Mouse (Mus musculus) liver, embryonic 15.5 days (tissue): ENCODE data around the gene Rtp3. TPM values are rescaled to one million over a fixed set of nuclear protein-coding genes. Genes with fewer than 3 reads are reported as not detected.

ENCODE experiments used
- ATAC-seq: fragments of 200-750 bp; cut with Nextera tagmentation; 2 replicates; pipeline ENCODE4 v1.8.0; 2017; ENCODE audit warnings: moderate number of reproducible peaks, mild to moderate bottlenecking, moderate library complexity; ENCODE audit not compliant: insufficient read depth
- H3K27ac ChIP-seq: fragments of 300-500 bp; sonication (generic); replicated peaks from 2 replicates; pipeline ENCODE4 v1.5.1; 2015; ENCODE audit warnings: mild to moderate bottlenecking, inconsistent platforms
- H3K27me3 ChIP-seq: fragments of 300-500 bp; sonication (generic); 2 replicates; pipeline ENCODE4 v1.6.1; 2015; ENCODE audit warnings: mild to moderate bottlenecking, inconsistent platforms
- H3K36me3 ChIP-seq: fragments of 300-500 bp; sonication (generic); replicated peaks from 2 replicates; pipeline ENCODE4 v1.6.1; 2015; ENCODE audit warnings: moderate library complexity, mild to moderate bottlenecking, inconsistent platforms
- H3K4me1 ChIP-seq: fragments of 300-500 bp; sonication (generic); replicated peaks from 2 replicates; pipeline ENCODE4 v1.6.1; 2015; ENCODE audit warnings: inconsistent platforms
- H3K4me2 ChIP-seq: fragments of 300-500 bp; sonication (generic); 2 replicates; pipeline ENCODE4 v1.6.1; 2015; ENCODE audit warnings: moderate library complexity, mild to moderate bottlenecking, inconsistent platforms
- H3K4me3 ChIP-seq: fragments of 300-500 bp; sonication (generic); replicated peaks from 2 replicates; pipeline ENCODE4 v1.5.1; 2015; ENCODE audit warnings: mild to moderate bottlenecking, inconsistent platforms
- H3K9ac ChIP-seq: fragments of 300-500 bp; sonication (generic); 2 replicates; pipeline ENCODE4 v1.6.1; 2015; ENCODE audit warnings: moderate library complexity, mild to moderate bottlenecking, inconsistent platforms
- H3K9me3 ChIP-seq: fragments of 300-500 bp; sonication (generic); replicated peaks from 2 replicates; pipeline ENCODE4 v1.6.1; 2016; ENCODE audit warnings: inconsistent platforms
- WGBS: fragments of 180-500 bp; shearing (Covaris S2); methylation state at CpG from one replicate; pipeline ENCODE4 v1.1.7; 2015; ENCODE audit warnings: mixed read lengths; ENCODE audit not compliant: insufficient replicate concordance; 5-methylcytosine and 5-hydroxymethylcytosine counted together
- polyA plus RNA-seq: library from polyadenylated mRNA; unstranded; fragments of >200 nt; fragmentation: Nextera tagmentation; extraction: Ambion mirVana; gene quantifications from 2 replicates; pipeline ENCODE4 v1.2.1, GENCODE M21; 2015

The Rtp3 gene
- polyA plus RNA-seq: 13.2 and 13.6 TPM in 2 replicates

- Histone ChIP-seq H3K4me1 (peaks cover 12% of the 10 kb centered on the region), H3K9ac (peak within 1 kb of the TSS; percentile 3; the same call in 1 of the 2 replicates), H3K27me3 (no peaks in the 10 kb centered on the region), H3K27ac (peak within 1 kb of the TSS; percentile 63), H3K4me2 (peak within 1 kb of the TSS; percentile 46), H3K4me3 (peak within 1 kb of the TSS; percentile 42), H3K9me3 (no peaks in the 10 kb centered on the region), H3K36me3 (0 out of 2 replicates have a peak, but pooled peaks cover 5% of the 10 kb centered on the region)
- WGBS: 19% methylated on average over 6 of the region's 6 CpGs
- no peak for ATAC-seq
Measured at GRCm38 (mm10) chr9:110990204-110990603, at the start of gene Rtp3. Gene Rtp3 (minus strand): TSS chr9:110990583.

DNA sequence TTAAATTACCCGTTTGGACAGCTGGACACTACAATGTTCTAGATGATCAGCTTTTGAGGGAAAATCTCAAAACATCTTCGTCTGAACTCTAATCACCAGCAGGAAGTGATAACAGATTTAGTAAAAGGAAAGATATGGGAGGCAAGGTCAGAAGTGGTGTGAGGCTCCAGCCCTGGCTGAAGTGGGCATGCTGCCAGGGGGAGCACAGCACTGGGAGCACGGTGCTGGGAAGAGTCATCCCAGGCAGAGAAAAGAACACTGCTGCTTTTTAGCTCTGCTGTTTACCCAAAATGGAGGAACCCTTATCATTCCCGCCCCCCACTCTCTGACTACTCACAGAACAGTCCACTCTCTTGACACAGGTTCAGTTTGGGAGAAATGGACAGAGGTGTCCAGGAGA lies 49.6 kb upstream of the Rtp3 start:
- WGBS: 46% methylated on average over 4 of the region's 4 CpGs
- no peak for ATAC-seq

DNA sequence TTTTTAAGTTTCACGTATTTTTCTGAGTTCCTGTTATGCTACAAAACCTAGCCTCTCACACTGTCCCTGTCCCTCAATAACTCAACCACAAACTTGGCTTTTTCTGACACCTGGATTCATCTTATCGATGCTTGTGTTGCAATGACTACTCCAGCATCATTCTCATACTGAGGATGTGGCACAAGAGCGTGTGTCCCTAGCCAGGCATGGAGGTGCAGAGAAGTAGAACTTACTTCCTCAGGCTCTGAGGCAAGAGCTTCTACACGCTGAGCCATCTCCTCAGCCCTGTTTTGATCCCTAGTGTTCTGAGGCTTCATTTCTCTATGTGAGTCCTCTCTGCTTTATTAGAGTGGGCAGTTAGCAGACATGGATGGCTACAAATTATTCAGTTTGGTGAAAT lies 43.3 kb upstream of the Rtp3 start:
- 58% methylated on average over 4 of the region's 4 CpGs for WGBS
- no peak overlapping the region for H3K9ac ChIP-seq
- 0 out of 2 replicates have a peak, but pooled peaks cover 4% of the 10 kb centered on the region for H3K4me1 ChIP-seq
- no peak overlapping the region for H3K27ac ChIP-seq
- no peaks in the 10 kb centered on the region for H3K27me3 ChIP-seq
- ATAC-seq: no peak
- no peaks in the 10 kb centered on the region for H3K9me3 ChIP-seq
- H3K36me3 ChIP-seq: no peaks in the 10 kb centered on the region
- no peak overlapping the region for H3K4me2 ChIP-seq
- H3K4me3 ChIP-seq: no peak overlapping the region

More for the DNA sequence above, 49.6 kb upstream of the Rtp3 start:
- H3K4me2 ChIP-seq: no peak overlapping the region
- H3K4me3 ChIP-seq: no peak overlapping the region
- H3K9ac ChIP-seq: no peak overlapping the region
- H3K4me1 ChIP-seq: 0 out of 2 replicates have a peak, but pooled peaks cover 6% of the 10 kb centered on the region
- no peak overlapping the region for H3K27ac ChIP-seq
- H3K36me3 ChIP-seq: no peaks in the 10 kb centered on the region
- no peaks in the 10 kb centered on the region for H3K27me3 ChIP-seq
- H3K9me3 ChIP-seq: no peaks in the 10 kb centered on the region

- H3K4me3 ChIP-seq: no peak overlapping the region
- no peaks in the 10 kb centered on the region for H3K36me3 ChIP-seq
- H3K9me3 ChIP-seq: no peaks in the 10 kb centered on the region
- H3K27ac ChIP-seq: no peak overlapping the region
- H3K9ac ChIP-seq: no peak overlapping the region
- no peak for ATAC-seq
- H3K27me3 ChIP-seq: no peaks in the 10 kb centered on the region
- WGBS: 49% methylated on average over 10 of the region's 10 CpGs
- no peak overlapping the region for H3K4me2 ChIP-seq
- no peaks in the 10 kb centered on the region for H3K4me1 ChIP-seq
Measured at GRCm38 (mm10) chr9:111026791-111027190, 36.4 kb upstream of the Rtp3 start.

DNA sequence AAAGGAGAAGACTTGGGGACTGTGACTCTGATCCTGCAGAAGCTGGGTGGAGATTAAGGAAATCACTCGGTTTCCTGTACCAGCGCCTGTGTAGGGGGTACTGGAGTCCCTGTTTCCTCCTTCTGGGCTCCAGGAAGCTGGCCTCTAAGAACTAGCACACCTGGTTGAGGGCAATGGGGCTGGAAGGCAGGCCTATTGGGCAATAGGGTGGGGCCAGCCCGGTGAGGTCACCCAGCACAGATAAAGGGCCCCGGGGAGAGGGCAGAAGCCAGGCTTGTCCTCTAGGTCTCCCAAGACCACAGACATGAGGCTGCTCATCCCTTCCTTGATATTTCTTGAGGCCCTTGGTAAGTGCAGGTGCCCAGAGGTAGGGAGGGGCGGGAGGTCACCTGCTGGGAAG lies 28.6 kb upstream of the Rtp3 start, which contains the start of gene Ltf:
Gene Ltf (plus strand): TSS at position 250 of the 400 bp plus-strand sequence.
- no peaks in the 10 kb centered on the region for H3K9me3 ChIP-seq
- H3K9ac ChIP-seq: no peak within 1 kb of the TSS
- no peaks in the 10 kb centered on the region for H3K36me3 ChIP-seq
- H3K4me2 ChIP-seq: no peak within 1 kb of the TSS
- H3K4me3 ChIP-seq: no peak within 1 kb of the TSS
- H3K27ac ChIP-seq: no peak within 1 kb of the TSS
- H3K27me3 ChIP-seq: no peaks in the 10 kb centered on the region
- peak; percentile 58; the same call in 1 of the 2 replicates for ATAC-seq
- peaks cover 8% of the 10 kb centered on the region for H3K4me1 ChIP-seq
- 23% methylated on average over 5 of the region's 5 CpGs for WGBS

- peaks cover 8% of the 10 kb centered on the region for H3K4me1 ChIP-seq
- H3K9me3 ChIP-seq: no peaks in the 10 kb centered on the region
- no peak for ATAC-seq
- no peak overlapping the region for H3K4me2 ChIP-seq
- no peak overlapping the region for H3K4me3 ChIP-seq
- no peaks in the 10 kb centered on the region for H3K36me3 ChIP-seq
- H3K27me3 ChIP-seq: no peaks in the 10 kb centered on the region
- H3K27ac ChIP-seq: no peak overlapping the region
- no peak overlapping the region for H3K9ac ChIP-seq
- 56% methylated on average over 4 of the region's 4 CpGs for WGBS
Measured at GRCm38 (mm10) chr9:111015658-111016057, 25.3 kb upstream of the Rtp3 start.

GRCm38 (mm10) chr9:111012041-111012440 lies 21.7 kb upstream of the Rtp3 start:
- no peak overlapping the region for H3K27ac ChIP-seq
- H3K4me2 ChIP-seq: no peak overlapping the region
- no peak overlapping the region for H3K9ac ChIP-seq
- no peaks in the 10 kb centered on the region for H3K9me3 ChIP-seq
- H3K4me1 ChIP-seq: no peaks in the 10 kb centered on the region
- WGBS: 40% methylated on average over 3 of the region's 3 CpGs
- no peak overlapping the region for H3K4me3 ChIP-seq
- ATAC-seq: no peak
- H3K36me3 ChIP-seq: no peaks in the 10 kb centered on the region
- H3K27me3 ChIP-seq: no peaks in the 10 kb centered on the region

- Histone ChIP-seq H3K4me1 (no peaks in the 10 kb centered on the region), H3K4me3 (no peak overlapping the region), H3K36me3 (no peaks in the 10 kb centered on the region), H3K27ac (no peak overlapping the region), H3K4me2 (no peak overlapping the region), H3K9ac (no peak overlapping the region), H3K27me3 (no peaks in the 10 kb centered on the region), H3K9me3 (no peaks in the 10 kb centered on the region)
- no peak for ATAC-seq
- 57% methylated on average over 9 of the region's 9 CpGs for WGBS
Measured at GRCm38 (mm10) chr9:111011550-111011949, 21.2 kb upstream of the Rtp3 start.

GRCm38 (mm10) chr9:111009763-111010162 lies 19.4 kb upstream of the Rtp3 start:
- WGBS: 51% methylated on average over 3 of the region's 3 CpGs
- no peak for ATAC-seq

DNA sequence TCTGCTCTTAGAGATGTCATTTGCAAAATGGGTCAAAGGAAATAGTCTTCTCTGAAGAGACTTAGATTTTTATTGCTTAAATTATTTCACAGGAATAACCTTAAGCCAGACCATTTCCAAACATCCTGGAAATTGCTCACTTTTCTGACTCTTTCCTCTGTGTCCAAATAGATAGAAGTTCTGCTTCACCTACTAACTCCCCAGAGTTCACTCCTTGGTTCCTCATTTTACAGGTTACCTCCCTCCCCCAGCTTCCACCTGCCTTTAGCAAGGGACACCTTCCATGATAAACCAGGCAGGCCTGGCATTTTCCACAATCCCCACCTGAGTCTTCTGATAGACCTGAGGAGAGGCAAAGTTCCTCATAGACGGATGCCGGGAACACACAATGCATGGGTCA lies 16.2 kb upstream of the Rtp3 start:
- no peak for ATAC-seq
- 69% methylated on average over 2 of the region's 2 CpGs for WGBS
- Histone ChIP-seq H3K4me3 (no peak overlapping the region), H3K9ac (no peak overlapping the region), H3K27me3 (no peaks in the 10 kb centered on the region), H3K36me3 (no peaks in the 10 kb centered on the region), H3K4me1 (no peaks in the 10 kb centered on the region; the same call in 1 of the 2 replicates), H3K4me2 (no peak overlapping the region), H3K27ac (no peak overlapping the region), H3K9me3 (no peaks in the 10 kb centered on the region)

More at GRCm38 (mm10) chr9:111009763-111010162, 19.4 kb upstream of the Rtp3 start:
- no peak overlapping the region for H3K9ac ChIP-seq
- no peaks in the 10 kb centered on the region for H3K27me3 ChIP-seq
- H3K27ac ChIP-seq: no peak overlapping the region
- no peaks in the 10 kb centered on the region for H3K9me3 ChIP-seq
- H3K4me3 ChIP-seq: no peak overlapping the region
- no peaks in the 10 kb centered on the region for H3K4me1 ChIP-seq
- no peak overlapping the region for H3K4me2 ChIP-seq
- H3K36me3 ChIP-seq: no peaks in the 10 kb centered on the region

- no peak overlapping the region for H3K4me2 ChIP-seq
- no peak for ATAC-seq
- WGBS: 69% methylated on average over 9 of the region's 9 CpGs
Measured at GRCm38 (mm10) chr9:111003279-111003678, 12.9 kb upstream of the Rtp3 start.

DNA sequence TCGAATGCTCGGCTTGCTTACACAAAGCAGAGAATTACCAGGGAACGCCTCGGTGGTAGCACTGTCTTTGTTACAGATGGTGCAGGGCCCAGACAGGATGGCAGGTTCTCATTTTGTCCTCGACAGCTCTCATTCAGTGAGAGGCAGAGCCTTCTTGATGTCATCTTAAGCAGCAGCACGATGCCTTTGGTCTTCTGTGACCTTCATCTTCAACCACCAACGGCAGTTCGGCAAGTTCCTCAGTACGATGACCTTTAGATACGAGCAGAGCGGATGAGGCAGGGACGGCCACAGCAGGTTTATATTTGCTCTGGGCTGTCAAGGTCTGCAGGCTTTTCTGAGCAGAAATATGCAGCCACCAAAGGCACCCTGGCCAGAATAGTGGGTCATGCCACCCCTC lies 11.2 kb upstream of the Rtp3 start:
- no peaks in the 10 kb centered on the region for H3K27me3 ChIP-seq
- no peak for ATAC-seq

More at GRCm38 (mm10) chr9:111003279-111003678, 12.9 kb upstream of the Rtp3 start:
- Histone ChIP-seq H3K4me3 (no peak overlapping the region), H3K36me3 (no peaks in the 10 kb centered on the region), H3K9ac (no peak overlapping the region), H3K4me1 (peaks cover 11% of the 10 kb centered on the region), H3K27ac (no peak overlapping the region), H3K9me3 (no peaks in the 10 kb centered on the region), H3K27me3 (no peaks in the 10 kb centered on the region)

More for the DNA sequence above, 11.2 kb upstream of the Rtp3 start:
- Histone ChIP-seq H3K4me2 (no peak overlapping the region), H3K4me3 (no peak overlapping the region), H3K36me3 (no peaks in the 10 kb centered on the region), H3K4me1 (peaks cover 14% of the 10 kb centered on the region), H3K27ac (no peak overlapping the region), H3K9me3 (no peaks in the 10 kb centered on the region), H3K9ac (no peak overlapping the region)
- WGBS: 67% methylated on average over 12 of the region's 12 CpGs
